Mouse (Mus musculus) thymus, postnatal 25 days (tissue): ENCODE data around the gene Ptpn6.

Experiments
- DNase-seq: peaks from one replicate; pipeline ENCODE4 v3.0.0; 2022

Ptpn6 gene

DNA sequence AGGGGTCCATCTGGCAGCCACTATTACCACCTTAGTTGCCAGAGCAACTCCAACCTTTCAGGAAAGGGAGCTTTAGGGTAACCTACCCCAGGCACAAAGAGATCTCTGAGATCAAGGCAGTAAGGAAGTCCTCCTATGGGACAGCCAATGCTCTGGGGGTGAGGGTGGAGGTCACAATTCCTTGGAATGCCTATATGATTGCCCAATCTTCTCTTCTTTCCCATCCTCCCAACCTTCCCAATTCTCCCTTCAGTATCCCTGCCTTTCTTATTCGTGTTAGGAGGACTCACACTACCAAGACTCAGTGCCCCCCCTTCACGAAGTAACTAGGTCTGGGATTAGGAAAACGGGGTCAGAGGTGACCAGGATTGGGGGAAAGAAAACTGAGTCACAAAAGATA, 16.8 kb upstream of the Ptpn6 start:
- no peak for DNase-seq

DNA sequence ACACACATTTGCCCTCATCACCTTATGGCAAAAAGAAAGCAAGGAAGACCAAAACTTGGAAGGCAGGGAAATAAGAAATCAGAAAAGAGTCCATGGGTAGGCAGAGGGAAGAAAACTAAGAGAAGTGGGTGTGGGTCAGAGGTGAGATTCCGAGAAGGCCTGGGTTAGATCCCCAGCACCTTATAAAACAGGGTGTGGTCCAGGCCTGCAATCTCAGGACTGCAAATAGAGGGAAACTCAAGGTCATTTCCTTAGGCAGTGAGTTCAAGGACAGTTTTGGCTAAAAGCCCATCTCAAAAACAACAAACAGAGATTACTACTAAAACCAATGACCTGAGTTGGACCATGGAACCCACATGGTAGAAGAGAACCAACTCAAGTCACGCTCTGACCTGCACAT, 15.3 kb upstream of the Ptpn6 start:
- no peak for DNase-seq

DNA sequence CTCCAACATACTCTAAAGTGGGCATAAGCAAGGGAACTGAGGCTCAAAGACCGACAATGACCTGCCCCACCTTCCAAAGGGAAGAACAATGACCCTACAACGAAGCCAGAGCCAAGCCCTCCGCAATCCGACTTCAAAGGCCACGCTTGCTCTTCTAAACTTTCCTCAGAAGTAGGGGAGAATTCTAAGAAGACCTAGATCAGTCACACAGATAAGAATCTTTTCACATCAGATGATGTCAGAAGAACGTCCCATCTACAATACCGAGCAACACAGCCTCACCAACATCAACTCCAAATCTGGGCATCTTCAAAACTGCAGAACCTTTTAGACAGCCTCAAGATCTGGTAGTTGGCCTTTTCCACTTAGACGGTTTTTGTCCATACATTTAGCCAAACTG, 11.9 kb upstream of the Ptpn6 start:
- DNase-seq, result peak; percentile 27

DNA sequence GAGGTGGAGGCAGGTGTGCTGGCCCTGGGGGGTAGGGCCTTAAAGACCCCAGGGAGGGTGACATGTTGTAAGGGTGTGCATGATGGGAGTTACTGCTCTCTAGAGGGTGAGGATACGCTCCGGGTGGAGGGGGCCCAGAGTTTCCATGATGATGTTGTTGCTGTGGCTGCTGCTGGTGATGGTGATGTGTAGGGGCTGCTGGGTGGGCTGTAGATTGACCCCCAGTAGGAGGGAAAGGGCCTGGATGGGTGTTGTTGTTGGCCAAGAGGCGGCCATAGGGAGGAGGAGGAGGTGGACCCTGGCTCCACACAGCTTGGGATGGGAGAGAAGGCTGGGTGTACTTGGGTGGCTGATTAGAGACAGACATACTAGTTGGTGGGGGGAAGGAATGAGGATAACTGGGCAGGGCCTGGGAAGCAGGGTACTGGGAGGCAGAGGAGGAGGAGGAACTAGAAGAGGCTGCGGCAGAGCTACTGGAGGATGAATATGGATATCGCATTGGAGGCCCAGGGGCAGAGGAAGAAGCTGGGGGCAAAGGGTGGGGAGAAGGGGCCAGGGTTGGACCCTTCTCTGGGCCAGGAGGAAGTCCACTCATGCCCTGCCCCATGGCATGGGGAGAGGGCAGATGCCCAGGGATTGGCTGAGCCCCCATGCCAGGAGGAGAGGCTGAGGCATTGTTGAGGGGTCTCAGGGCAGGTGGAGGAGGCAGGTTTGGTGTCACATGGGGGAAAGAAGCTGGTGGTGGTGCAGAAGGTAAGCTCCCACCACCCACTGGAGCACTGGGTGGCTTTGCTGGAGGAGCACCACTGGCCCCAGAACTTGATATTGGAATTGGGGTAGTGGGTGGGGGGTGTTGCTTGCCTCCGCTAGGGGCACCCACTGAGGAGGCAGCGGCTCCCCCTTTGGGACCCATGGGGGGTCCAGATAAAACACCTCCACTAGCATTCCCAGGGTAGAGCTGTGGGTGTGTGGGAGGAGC, 8.4 kb upstream of the Ptpn6 start:
- no peak for DNase-seq

DNA sequence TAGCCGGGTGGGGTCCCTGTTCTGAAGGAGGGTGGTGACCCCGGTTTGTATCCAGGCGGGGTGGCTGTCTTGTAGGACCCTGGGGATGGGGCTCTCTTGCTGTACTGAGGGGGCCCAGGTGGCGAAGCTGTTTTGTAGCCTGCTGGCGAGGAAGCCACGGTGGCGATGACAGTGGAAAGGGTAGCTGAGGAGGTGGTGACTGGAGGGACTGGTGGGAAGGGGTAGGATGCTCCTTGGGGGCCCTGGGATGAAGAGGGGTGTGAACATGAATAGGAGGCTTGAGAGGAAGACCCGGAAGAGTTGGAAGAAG, 7.7 kb upstream of the Ptpn6 start:
- no peak for DNase-seq

DNA sequence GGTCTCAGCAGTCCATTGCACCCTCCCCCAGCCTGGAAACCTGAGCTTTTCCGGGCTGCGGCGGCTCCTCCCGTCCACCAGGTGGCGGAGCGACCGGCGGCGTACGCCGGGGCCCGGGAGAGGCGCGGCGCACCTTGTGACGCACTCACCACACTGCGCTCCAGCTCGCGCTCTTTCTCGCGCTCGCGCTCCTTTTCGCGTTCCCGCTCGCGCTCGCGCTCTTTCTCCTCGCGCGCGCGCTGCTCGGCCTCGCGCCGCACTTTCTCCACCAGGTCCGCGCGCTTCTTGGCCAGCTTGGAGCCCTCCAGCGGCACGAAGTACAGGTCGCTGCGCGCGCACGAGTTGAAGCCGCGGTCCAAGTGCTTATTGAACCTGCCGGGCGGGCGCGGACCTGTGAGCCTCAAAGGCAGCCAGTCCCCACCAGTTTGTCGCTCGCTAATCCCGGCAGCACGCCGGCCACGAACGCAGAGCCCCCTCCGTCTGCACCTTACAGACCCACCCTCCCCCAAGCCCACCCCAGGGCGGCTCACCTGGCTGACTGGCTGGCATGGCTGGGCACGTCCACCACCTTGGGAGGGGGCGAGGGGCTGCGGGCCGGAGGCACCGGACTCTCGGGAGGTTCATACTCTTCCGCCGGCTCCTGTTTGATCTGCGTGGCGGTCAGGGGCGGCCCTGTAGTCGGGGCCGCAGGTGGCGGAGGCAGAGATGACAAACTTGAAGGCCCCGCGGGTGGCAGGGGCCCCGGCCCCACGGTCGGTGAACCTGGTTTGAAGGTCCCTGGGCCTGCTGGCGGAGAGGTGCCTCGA, 7.2 kb upstream of the Ptpn6 start:
- DNase-seq, result peak; percentile 95

DNA sequence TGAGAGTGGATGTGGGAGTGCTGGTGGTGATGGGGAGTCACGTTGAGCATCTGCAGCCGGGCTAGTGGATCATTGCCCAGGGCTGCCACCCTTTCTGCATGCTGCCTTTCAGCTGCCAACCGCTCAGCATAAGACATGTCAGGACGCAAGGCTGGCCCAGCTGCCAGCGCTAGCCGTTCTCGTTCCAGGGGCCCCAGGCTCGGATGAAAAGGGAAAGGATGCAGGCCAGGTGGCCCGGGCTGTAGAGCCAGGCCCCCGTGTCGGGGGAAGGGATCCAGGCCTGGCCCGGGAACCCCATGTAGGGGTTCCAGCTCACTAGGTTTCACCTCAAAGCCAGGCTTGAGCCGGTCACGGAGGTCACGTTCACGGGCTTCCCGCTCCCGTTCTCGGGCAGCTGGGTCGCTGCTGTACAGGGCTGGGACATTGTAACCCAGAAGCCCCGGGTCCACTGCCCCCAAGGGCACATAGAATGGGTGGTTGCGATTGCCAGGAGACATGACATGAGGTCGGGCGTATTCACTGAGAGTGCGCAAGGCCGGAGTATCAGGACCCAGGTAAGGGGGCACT, 6.3 kb upstream of the Ptpn6 start:
- no peak for DNase-seq

DNA sequence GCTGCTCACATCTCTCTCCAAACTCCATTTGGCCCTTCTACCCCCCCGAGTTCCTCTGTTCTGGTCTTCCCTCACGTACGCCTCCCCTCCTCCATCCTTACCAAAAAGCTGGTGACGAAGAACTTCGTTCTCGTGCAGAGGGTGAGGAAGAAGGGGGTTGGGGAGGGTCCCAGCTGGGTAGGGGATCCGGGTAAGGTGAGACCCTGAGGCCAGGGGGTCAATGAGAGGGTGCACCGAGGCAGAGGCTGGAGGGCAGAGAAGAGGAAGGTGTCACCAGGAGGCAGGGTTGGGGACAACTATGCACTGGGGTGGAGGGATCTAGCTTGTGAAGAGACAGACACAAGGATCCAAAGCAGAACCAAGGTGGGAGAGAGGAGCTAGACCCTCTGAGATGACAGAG, 5.1 kb upstream of the Ptpn6 start:
- no peak for DNase-seq

DNA sequence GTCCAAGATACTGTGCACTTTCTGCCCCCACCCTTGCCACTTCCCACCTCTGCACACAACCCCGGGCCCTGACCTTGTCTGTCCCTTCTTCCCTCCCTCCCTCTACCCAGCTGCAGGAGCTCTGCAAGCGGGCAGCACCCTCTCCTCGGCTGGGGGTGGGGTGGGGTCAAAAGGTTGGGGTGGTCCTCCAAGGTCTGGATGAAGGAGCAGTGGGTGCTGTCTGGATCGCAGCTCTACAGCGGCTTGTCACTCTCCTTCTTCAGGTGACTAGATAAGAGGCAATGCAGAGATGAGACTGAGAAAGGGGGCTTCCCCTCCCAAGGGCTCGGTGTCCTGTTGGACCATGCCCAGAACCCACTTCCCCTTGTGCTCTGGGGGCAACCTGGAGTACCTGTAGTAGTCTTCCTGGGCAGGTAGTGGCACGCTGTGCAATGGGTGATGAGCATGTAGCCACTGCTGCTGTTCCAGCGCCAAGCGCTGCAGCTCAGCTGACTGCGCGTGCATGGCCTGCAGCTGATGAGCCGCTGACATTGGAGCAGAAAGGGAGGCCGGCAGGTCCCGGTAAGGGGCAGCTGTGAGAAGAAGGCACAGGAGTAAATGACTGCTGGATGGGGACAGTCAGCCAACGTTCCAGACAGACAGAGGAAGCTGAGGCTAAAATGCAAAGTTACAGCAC, 4.5 kb upstream of the Ptpn6 start:
- DNase-seq, result no peak

DNA sequence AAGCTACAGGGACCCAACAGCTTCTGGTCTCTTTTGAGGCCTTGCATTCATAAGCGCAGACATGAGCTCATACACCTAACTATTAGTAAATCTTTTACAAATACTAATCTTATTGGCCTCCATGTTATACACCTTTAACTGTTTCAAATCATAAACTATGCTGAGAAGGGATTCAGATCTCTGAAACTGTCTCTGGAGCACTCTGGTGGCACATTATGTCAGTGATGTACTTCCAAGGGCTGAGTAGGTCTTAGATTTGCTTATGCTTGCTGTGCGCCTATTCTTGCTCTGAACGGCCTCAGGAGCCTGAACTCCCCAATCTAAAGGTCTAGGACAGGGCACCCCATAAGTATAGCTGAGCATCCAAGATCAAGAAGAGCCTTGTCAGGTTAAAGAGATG, 3.3 kb upstream of the Ptpn6 start:
- DNase-seq, result no peak

DNA sequence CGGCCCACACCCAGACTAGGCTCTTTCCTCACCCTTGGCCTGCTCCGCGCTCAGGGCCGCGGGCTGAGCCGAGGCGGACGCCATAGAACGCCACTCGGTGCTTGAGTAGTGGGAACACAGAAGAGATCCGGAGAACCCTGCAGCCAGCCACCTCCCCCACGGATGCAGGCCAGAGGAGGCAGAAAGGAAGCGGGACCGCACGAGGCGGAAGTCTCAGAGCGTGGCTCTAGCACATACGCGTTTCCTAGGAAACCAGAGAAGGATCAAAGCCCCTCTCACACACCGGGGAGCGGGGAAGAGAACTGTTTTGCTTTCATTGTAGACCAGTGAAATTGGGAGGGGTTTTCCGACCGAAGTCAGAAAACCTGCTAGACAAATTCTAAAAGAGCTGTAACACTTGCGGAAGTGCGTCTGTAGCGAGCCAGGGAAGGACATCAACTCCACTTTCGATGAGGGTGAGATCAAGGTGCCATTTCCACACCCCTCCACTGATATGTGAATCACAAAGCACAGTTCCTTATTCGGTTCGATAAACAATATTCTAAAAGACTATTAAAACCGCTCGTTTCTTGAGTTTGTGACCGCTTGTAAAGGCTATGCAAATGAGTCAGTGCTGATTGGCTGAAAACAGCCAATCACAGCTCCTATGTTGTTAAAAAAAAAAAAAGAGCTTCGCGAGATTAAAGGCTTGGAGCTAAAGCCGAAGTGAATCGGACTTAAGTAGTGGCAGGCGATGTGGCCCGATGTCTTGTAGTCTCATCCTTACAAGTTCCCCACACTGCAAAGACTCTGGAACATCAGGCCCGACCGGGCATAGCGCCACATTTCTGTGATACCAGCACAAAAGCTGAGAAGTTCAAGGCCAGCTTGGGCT, 2.6 kb upstream of the Ptpn6 start, which contains the start of gene Grcc10:
Gene Grcc10 (minus strand): TSS at position 487 of the 874 bp plus-strand sequence.
- DNase-seq, result peak; percentile 91

DNA sequence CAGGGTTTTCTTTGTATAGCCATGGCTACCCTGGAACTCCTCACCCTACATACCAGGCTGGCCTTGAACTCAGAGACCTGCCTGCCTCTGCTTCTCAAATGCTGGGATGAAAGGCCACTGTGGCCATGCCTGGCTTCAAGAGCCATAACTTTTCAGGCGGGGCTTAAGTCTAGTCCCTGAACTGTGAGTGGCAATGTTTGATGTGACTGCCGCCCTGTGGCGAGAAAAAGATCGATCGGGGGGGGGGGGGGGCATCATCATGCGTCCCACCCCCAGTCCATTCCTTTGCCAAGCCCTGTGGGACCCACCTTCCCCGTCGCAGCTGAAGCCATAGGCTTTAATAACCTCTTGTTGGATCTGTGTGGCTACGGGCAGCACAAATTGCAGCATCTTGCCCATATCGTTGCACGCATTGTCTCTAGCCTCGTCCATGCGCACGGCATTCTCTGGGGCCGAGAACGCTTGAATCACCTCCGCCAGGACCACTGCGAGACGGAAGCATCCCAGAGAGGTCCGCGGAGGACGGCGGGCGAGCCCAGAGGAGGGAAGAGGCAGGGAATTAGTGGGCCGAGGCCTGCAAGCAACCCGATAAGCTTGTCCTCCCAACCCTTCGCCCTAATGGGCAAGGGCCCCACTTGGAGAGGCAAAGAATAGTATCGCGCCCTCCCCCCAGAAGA, 1.8 kb upstream of the Ptpn6 start:
- DNase-seq, result no peak

DNA sequence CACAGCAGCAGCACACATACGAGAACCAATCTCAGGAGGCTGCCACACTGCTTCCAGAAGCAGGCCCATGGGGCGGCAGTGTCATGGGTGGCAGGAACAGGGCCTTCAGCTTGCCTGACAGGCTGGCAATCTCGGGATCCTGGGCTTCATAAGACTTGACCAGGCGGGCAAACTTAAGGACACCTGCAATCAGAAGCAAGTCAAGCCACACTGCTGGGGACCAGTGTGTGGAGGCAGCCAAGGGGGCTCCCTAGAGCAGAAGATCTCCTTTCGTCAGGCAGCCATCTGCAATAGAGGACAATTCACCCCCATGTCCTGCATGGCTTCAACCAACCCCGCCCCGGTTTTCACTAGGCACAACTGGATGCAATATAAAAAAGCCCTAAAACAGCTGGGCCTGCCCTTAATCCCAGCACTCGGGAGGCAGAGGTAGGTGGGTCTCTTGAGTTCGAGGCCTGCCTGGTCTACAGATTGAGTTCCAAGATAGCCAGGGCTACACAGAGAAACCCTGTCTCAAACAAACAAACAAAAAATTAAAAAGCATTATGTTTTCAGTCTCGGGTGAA, 800 bp upstream of the Ptpn6 start:
- no peak for DNase-seq

DNA sequence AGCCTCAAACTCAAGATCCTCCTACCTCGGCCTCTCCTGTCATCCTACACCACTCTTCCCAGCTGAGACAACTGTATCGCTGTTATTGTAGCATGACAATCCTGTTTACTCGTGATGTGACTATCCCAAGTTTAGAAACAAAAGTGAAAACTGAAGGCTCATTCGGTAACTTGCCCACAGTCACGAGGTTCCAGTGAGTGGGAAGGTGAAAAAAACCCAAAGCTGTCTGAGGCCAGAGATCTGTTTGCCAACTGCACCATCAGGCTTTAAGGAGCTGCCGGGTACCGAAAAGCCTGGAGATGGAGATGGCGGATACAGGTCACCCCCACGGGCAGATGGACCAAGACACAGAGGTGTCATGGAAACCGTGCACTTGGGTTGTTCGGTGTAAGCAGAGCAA, 1.5 kb downstream of the Ptpn6 start:
- DNase-seq, result no peak

DNA sequence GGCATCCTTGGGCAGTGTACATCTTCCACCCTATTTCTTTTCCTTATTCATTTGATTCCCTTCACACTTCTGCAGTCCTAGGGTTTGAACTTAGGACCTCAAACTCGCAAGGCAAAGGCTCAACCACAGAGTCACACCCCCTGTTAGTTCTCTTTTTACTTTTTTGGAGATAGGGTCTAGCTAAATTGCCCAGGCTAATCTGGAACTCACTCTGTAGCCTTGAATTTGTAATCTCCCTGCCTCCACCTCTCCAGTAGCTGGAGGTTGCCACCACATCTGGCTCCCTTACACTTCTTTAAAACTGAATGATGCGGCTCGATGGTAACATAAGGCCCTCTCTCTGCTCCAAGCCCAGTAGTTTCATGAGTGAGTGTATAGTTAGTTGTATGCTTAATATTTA, 4.1 kb downstream of the Ptpn6 start:
- no peak for DNase-seq

DNA sequence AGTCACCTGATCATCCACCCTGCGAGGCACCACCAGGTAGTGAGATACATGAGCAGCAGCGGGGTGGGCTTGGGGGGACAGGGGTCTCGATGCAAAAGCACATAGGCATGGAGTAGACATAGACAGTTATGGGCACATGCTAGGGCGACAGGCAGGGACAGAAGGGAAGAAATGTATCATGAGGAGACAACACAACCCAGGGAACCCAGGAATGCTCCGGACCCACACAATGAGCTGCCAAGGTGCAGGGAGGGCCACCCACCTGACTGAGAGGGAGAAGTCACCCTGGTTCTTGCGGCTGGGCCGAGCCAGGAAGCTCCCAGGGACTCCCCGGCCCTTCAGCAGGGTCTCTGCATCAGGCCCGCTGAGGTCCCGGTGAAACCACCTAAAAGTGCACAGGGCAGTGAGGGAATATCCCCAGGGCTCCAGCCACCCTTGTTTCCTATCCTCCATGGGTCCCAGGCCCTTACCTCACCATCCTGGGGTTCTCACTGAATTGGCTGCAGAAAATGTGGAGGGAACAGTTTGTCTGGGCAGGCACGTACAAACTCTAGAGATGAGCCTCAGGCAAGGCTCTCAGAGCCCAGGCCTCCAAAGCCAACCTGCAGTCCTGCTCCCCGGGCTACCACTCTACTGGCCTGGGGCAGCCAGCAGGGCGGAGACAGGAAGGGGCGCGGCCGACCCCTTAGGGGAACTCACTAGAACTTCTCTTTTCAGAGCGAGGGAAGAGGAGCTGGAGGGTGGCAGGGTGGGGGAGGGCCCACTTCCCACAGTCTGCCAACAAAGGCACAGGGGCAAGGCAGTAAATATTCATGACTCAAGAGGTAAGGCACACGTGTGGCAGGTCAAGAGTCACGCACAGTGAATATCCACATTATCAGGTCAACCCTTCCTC, 5.8 kb downstream of the Ptpn6 start:
- peak; percentile 88 for DNase-seq

DNA sequence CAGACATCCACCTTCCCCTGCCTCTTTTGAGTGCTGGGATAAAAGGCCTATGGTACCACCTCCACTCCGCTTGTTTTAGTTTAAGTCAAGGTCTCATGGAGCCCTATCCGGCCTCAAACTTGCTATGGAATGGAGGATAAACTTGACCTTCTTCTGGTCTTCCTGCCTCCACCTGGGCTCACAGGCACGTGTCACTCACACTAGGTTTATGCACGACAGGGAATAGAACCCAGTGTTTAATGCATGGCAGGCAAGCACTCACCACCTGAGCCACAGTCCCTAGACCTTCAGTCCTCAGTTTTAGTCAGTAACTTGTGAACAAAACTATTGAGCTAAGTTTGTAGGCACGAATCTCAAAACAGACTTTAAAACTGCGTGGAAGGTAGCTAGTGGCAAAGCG, 7.5 kb downstream of the Ptpn6 start:
- no peak for DNase-seq

DNA sequence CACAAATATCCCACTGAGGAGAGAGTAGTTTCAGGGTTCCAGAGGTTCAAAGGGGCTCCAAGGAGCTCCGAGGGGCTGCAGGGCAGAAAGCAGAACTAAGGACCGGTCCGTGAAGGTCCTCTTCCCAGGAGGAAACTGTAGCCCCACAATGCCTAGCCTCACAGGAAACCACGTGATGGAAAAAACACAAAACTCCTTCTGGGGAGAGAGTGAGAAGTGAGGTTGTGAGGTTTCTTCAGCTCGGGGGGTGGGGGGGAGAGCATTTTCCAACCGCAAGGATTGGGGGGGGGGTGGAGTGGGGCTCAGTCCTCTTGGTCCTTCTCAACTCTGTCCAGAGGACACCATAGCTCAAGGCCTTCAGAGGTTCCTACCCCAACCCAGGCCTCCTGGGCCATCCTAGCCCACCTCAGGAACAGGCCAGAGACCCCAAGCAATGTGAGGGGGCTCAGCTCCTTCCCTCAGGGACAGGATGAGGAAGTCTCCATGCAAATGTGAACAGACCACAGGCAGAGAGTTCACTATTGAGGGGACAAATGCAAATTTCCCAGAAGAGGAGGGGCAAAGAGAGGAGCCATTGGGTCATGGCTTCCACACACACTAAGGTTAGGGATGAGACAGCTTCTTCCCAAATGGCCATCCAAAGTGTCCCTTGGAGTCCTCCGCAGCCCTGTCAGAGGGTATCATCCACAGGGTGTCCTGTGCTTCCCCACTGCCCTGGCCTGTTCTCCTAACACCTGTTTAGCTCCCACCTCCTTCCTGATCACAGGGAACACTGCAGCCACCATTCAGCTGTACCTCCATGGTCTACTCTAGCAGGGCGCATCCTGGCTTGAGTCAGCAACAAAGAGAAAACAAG, 8.4 kb downstream of the Ptpn6 start:
- peak; percentile 56 for DNase-seq

DNA sequence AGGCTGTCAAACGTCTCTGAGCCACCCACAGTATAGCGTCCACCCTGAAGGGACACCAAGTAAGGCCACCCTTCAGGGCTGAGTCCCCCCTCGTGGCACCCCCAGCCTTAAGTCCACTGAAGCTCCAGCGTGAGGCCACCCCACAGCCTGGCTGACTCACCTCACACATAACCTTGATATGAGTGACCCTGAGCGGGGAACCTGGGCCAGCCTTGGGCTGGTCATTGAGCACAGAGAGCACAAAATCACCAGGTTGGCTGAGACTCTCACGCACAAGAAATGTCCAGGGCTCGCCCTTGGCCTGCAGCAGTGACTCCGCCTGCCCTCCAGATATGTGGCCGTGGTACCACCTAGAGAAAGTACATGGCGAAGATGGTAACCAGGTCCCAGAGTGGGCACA, 9.9 kb downstream of the Ptpn6 start:
- DNase-seq, result no peak
